Mouse (Mus musculus): ENCODE measurements at regions not wholly inside any gene's neighbourhood (a gene's known extent, or its start where the extent isn't known, plus 50 kb on each side); places are given as distances from the start of the nearest gene placed in this dataset.

GRCm38 (mm10) chr15:30122061-30122460 is 50.3 kb upstream of the Ctnnd2 start:
- Histone ChIP-seq H3K4me2 (ENCODE audit: low read length) (no peak overlapping the region), H3K4me3 (ENCODE audit: low read depth, low read length) (no peak overlapping the region), H3K27ac (ENCODE audit: low read depth) (no peak overlapping the region), H3K4me1 (replicated peaks; ENCODE audit: control insufficient read depth, insufficient read depth, low read length) (no peaks in the 10 kb centered on the region), H3K9ac (ENCODE audit: low read length) (no peak overlapping the region), H3K27me3 (replicated peaks; ENCODE audit: control insufficient read depth, insufficient read depth, low read length) (no peaks in the 10 kb centered on the region), H3K9me3 (ENCODE audit: control insufficient read depth, low read length) (no peaks in the 10 kb centered on the region), H3K36me3 (ENCODE audit: control insufficient read depth, insufficient read depth, low read length) (no peaks in the 10 kb centered on the region)
- DNase-seq (ENCODE audit: low spot score) (no peak), ATAC-seq (replicated peaks; ENCODE audit: low FRiP score, low TSS enrichment, low read depth) (no peak)
- 80% methylated on average over 3 of the region's 3 CpGs for WGBS

Measured in intestine, embryonic 14.5 days (tissue).